Mouse (Mus musculus) MEL (cell line): ENCODE results near the gene Zdhhc12. TPM values are rescaled to one million over a fixed set of nuclear protein-coding genes. Genes with fewer than 3 reads are reported as not detected.
A peak's percentile ranks its signal among the peaks of the same experiment; 100 is the strongest.

Experiments
- DNase-seq: peaks from one replicate; pipeline ENCODE4 v3.0.0; 2011; ENCODE audit warnings: low read depth, low spot score
- H3K27ac ChIP-seq: 2 replicates; pipeline ENCODE4 v1.5.1; 2012; ENCODE audit warnings: low read depth, mild to moderate bottlenecking, control low read depth, low read length, moderate library complexity; ENCODE audit not compliant: control insufficient read depth
- H3K27me3 ChIP-seq, 2 experiments: fragments of 150-350 bp in 1 of 2; sonication (generic) in 1 of 2; 2 replicates each; pipeline ENCODE4 v1.6.1; 2012; ENCODE audit warnings: low read length in 2 of 2, mild to moderate bottlenecking in 2 of 2, improper control_type of control experiment in 1 of 2, moderate library complexity in 1 of 2; ENCODE audit not compliant: insufficient read depth in 2 of 2, control insufficient read depth in 1 of 2
- H3K36me3 ChIP-seq, 2 experiments: 2 replicates each; pipeline ENCODE4 v1.6.1; 2012 to 2014; ENCODE audit warnings: low read length in 2 of 2, improper control_type of control experiment in 1 of 2, inconsistent platforms in 1 of 2, mild to moderate bottlenecking in 1 of 2; ENCODE audit not compliant: insufficient read depth in 2 of 2, control insufficient read depth in 1 of 2
- H3K4me1 ChIP-seq, 2 experiments: fragments of 150-350 bp in 1 of 2; sonication (generic) in 1 of 2; 2 replicates each; pipeline ENCODE4 v1.6.1; 2012; ENCODE audit warnings: low read length in 2 of 2, improper control_type of control experiment in 1 of 2, mild to moderate bottlenecking in 1 of 2; ENCODE audit not compliant: insufficient read depth in 2 of 2, control insufficient read depth in 1 of 2
- H3K4me3 ChIP-seq, 2 experiments: fragments of 150-350 bp in 1 of 2; sonication (generic) in 1 of 2; 2 replicates each; pipeline ENCODE4 v1.5.1; 2012; ENCODE audit warnings: low read depth in 2 of 2, low read length in 2 of 2, mild to moderate bottlenecking in 2 of 2, moderate library complexity in 2 of 2, control low read depth in 1 of 2, improper control_type of control experiment in 1 of 2; ENCODE audit not compliant: control insufficient read depth in 1 of 2, insufficient read depth in 1 of 2
- H3K79me2 ChIP-seq: 2 replicates; pipeline ENCODE4 v1.6.1; 2012; ENCODE audit warnings: mild to moderate bottlenecking, low read length, moderate library complexity; ENCODE audit not compliant: control insufficient read depth, poor library complexity, insufficient read depth
- H3K9ac ChIP-seq: 2 replicates; pipeline ENCODE4 v1.6.1; 2012; ENCODE audit warnings: low read depth, mild to moderate bottlenecking, control low read depth, low read length, moderate library complexity; ENCODE audit not compliant: control insufficient read depth, poor library complexity, severe bottlenecking
- H3K9me3 ChIP-seq: fragments of 150-350 bp; sonication (generic); replicated peaks from 2 replicates; pipeline ENCODE4 v1.6.1; 2012; ENCODE audit warnings: mild to moderate bottlenecking, low read length, improper control_type of control experiment, moderate library complexity; ENCODE audit not compliant: insufficient read depth
- BHLHE40 ChIP-seq: IDR thresholded peaks from 2 replicates; pipeline ENCODE4 v1.6.1; 2012; ENCODE audit warnings: low read depth, mild to moderate bottlenecking, inconsistent platforms, low read length, improper control_type of control experiment, borderline replicate concordance
- CHD2 ChIP-seq: IDR thresholded peaks from 2 replicates; pipeline ENCODE4 v1.6.1; 2011; ENCODE audit warnings: low read length, improper control_type of control experiment
- E2F4 ChIP-seq: IDR thresholded peaks from 2 replicates; pipeline ENCODE4 v1.6.1; 2011; ENCODE audit warnings: low read depth, low read length, improper control_type of control experiment, borderline replicate concordance
- ELF1 ChIP-seq: IDR thresholded peaks from 2 replicates; pipeline ENCODE4 v1.6.1; 2014; ENCODE audit warnings: low read depth, mild to moderate bottlenecking, inconsistent platforms, low read length, improper control_type of control experiment, moderate library complexity
- EP300 ChIP-seq, 2 experiments: IDR thresholded peaks; 2 replicates each; pipeline ENCODE4 v1.6.1; 2011; ENCODE audit warnings: improper control_type of control experiment in 2 of 2, low read length in 2 of 2, low read depth in 1 of 2, mild to moderate bottlenecking in 1 of 2
- ETS1 ChIP-seq: IDR thresholded peaks from 2 replicates; pipeline ENCODE4 v1.6.1; 2012; ENCODE audit warnings: low read depth, mild to moderate bottlenecking, inconsistent platforms, low read length, improper control_type of control experiment, moderate library complexity
- GATA1 ChIP-seq: IDR thresholded peaks from 2 replicates; pipeline ENCODE4 v1.6.1; 2011; ENCODE audit warnings: low read depth, low read length, improper control_type of control experiment
- HCFC1 ChIP-seq: IDR thresholded peaks from 2 replicates; pipeline ENCODE4 v1.6.1; 2012; ENCODE audit warnings: low read depth, mild to moderate bottlenecking, inconsistent platforms, low read length, improper control_type of control experiment, moderate library complexity
- JUND ChIP-seq: IDR thresholded peaks from 2 replicates; pipeline ENCODE4 v1.6.1; 2011; ENCODE audit warnings: low read depth, mild to moderate bottlenecking, improper control_type of control experiment, low read length
- KAT2A ChIP-seq: conservative IDR thresholded peaks from 2 replicates; pipeline ENCODE4 v1.6.1; 2012; ENCODE audit warnings: low read depth, low read length, improper control_type of control experiment, inconsistent platforms
- MAFK ChIP-seq: IDR thresholded peaks from 2 replicates; pipeline ENCODE4 v1.6.1; 2011; ENCODE audit warnings: low read depth, mild to moderate bottlenecking, low read length, improper control_type of control experiment, borderline replicate concordance
- MAX ChIP-seq: IDR thresholded peaks from 2 replicates; pipeline ENCODE4 v1.6.1; 2011; ENCODE audit warnings: low read length, improper control_type of control experiment
- MAZ ChIP-seq: IDR thresholded peaks from 2 replicates; pipeline ENCODE4 v1.6.1; 2012; ENCODE audit warnings: low read depth, mild to moderate bottlenecking, inconsistent platforms, low read length, improper control_type of control experiment
- MEF2A ChIP-seq: IDR thresholded peaks from 2 replicates; pipeline ENCODE4 v1.6.1; 2014; ENCODE audit warnings: low read depth, mild to moderate bottlenecking, inconsistent platforms, low read length, improper control_type of control experiment; ENCODE audit not compliant: poor library complexity, insufficient replicate concordance, severe bottlenecking; ENCODE audit errors: extremely low read depth
- MXI1 ChIP-seq: IDR thresholded peaks from 2 replicates; pipeline ENCODE4 v1.6.1; 2011; ENCODE audit warnings: mild to moderate bottlenecking, low read depth, low read length, improper control_type of control experiment
- MYB ChIP-seq: IDR thresholded peaks from 2 replicates; pipeline ENCODE4 v1.6.1; 2011; ENCODE audit warnings: mild to moderate bottlenecking, low read depth, low read length, improper control_type of control experiment
- MYC ChIP-seq: IDR thresholded peaks from 2 replicates; pipeline ENCODE4 v1.6.1; 2011; ENCODE audit warnings: low read depth, mild to moderate bottlenecking, low read length, improper control_type of control experiment, moderate library complexity
- NELFE ChIP-seq: IDR thresholded peaks from 2 replicates; pipeline ENCODE4 v1.6.1; 2011; ENCODE audit warnings: low read depth, low read length, improper control_type of control experiment
- POLR2A ChIP-seq, 2 experiments: IDR thresholded peaks; 2 replicates each; pipeline ENCODE4 v1.6.1; 2011 to 2012; ENCODE audit warnings: low read length in 2 of 2, mild to moderate bottlenecking in 2 of 2, control low read depth in 1 of 2, improper control_type of control experiment in 1 of 2, low read depth in 1 of 2, moderate library complexity in 1 of 2; ENCODE audit not compliant: control insufficient read depth in 1 of 2, insufficient read depth in 1 of 2, poor library complexity in 1 of 2
- POLR2AphosphoS5 ChIP-seq: IDR thresholded peaks from 2 replicates; pipeline ENCODE4 v1.6.1; 2012; ENCODE audit warnings: low read depth, borderline replicate concordance, mild to moderate bottlenecking, inconsistent platforms, low read length, moderate library complexity, mixed read lengths
- RCOR1 ChIP-seq: IDR thresholded peaks from 2 replicates; pipeline ENCODE4 v1.6.1; 2012; ENCODE audit warnings: low read depth, mild to moderate bottlenecking, inconsistent platforms, low read length, improper control_type of control experiment
- TAL1 ChIP-seq: IDR thresholded peaks from 2 replicates; pipeline ENCODE4 v1.6.1; 2012; ENCODE audit warnings: mild to moderate bottlenecking, inconsistent platforms, low read length, moderate library complexity, mixed read lengths
- TBP ChIP-seq: IDR thresholded peaks from 2 replicates; pipeline ENCODE4 v1.8.0; 2011; ENCODE audit warnings: low read depth, low read length, improper control_type of control experiment
- TCF12 ChIP-seq: IDR thresholded peaks from 2 replicates; pipeline ENCODE4 v1.6.1; 2014; ENCODE audit warnings: low read depth, mild to moderate bottlenecking, inconsistent platforms, low read length, improper control_type of control experiment, moderate library complexity
- USF2 ChIP-seq, 2 experiments: IDR thresholded peaks; 2 replicates each; pipeline ENCODE4 v1.6.1; 2011 to 2012; ENCODE audit warnings: improper control_type of control experiment in 2 of 2, low read length in 2 of 2, borderline replicate concordance in 1 of 2, inconsistent platforms in 1 of 2, low read depth in 1 of 2, mild to moderate bottlenecking in 1 of 2; ENCODE audit not compliant: insufficient read depth in 1 of 2
- ZC3H11A ChIP-seq: IDR thresholded peaks from 2 replicates; pipeline ENCODE4 v1.6.1; 2012; ENCODE audit warnings: low read depth, mild to moderate bottlenecking, inconsistent platforms, low read length, improper control_type of control experiment
- ZKSCAN1 ChIP-seq: IDR thresholded peaks from 2 replicates; pipeline ENCODE4 v1.6.1; 2012; ENCODE audit warnings: low read depth, mild to moderate bottlenecking, inconsistent platforms, low read length, improper control_type of control experiment, moderate library complexity
- ZMIZ1 ChIP-seq: IDR thresholded peaks from 2 replicates; pipeline ENCODE4 v1.6.1; 2012; ENCODE audit warnings: low read depth, mild to moderate bottlenecking, inconsistent platforms, low read length, improper control_type of control experiment, moderate library complexity
- polyA plus RNA-seq, 2 experiments: library from polyadenylated mRNA; stranded (reverse) in 1 of 2; unstranded in 1 of 2; fragments of >175 nt in 1 of 2; fragments of >200 nt in 1 of 2; gene quantifications; 2 replicates each; pipeline versions ENCODE4 v1.2.1 to v1.2.4; 2012; ENCODE audit warnings: low replicate concordance in 2 of 2, low read depth in 1 of 2; ENCODE audit not compliant: insufficient read length in 2 of 2, insufficient read depth in 1 of 2, missing spikeins in 1 of 2
- total RNA-seq: library from RNA; depleted of rRNA; stranded (reverse); fragments of 300-350 nt; gene quantifications from 2 replicates; pipeline ENCODE4 v1.2.3, GENCODE M21; 2012

Gene Zdhhc12
- total and polyA plus RNA-seq, 3 experiments: 25.1 to 42.1 TPM; not detected in 1

DNA sequence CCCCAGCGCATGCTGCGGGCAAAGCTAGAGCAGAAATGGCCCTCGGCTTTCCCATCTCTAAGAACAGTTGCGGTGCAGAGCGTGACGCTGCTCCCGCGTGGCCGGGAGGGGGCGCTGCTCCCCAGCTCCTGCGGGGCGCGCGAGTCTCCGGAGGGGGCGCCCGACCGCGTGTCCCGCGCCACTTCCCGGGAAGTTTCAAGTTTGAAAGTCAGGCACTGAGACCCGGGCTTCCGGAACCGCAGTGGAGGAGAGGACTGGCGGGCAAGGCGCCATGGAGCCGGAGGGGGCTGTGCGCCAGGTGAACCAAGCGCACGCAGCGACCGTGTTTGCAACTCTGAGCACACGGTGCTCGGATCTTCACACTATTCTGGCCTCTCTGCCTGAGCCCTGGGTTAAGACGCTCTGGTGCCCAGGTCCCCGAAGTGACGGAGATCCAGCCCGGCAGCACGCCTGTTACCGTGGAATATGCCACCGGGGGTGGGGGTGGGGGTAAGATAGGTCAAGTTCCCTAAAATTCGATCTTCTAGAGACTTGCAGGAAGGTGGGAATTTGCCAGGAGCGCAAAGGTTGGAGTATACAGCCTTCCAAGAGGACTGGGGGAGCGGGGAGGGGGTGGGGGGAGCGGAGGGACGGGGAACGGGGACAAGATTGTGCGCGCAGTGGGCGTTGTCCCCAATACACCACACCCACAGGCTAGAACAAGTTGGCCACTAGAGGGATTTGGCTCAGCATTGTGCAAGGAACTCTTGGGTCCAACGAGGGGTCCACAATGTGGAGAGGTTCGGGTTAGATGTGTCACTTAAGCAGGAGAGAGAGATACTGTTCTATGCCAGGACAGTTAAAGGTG is 15.7 kb downstream of the Zdhhc12 start, which contains the start of gene Pkn3 (continued):
- no peak for TF ChIP-seq JUND
- no peak for TF ChIP-seq POLR2AphosphoS5
- no peak for TF ChIP-seq CHD2
- no peak for TF ChIP-seq MYB
- no peak for TF ChIP-seq ZKSCAN1
- peak; percentile 77; the same call in 1 of the 2 replicates for TF ChIP-seq MYC
- peak; percentile 43; the same call in 1 of the 2 replicates for TF ChIP-seq TCF12
- peak; percentile 81 for TF ChIP-seq MAX
- TF ChIP-seq RCOR1: peak; percentile 39; the same call in 1 of the 2 replicates
- no peak for TF ChIP-seq USF2 (IDR thresholded peaks at IDR 0.05; ENCODE audit: borderline replicate concordance in 1 of 2, insufficient read depth in 1 of 2, low read depth in 1 of 2, low read length in 2 of 2)
- peak; percentile 67 for TF ChIP-seq NELFE
- no peak for TF ChIP-seq TAL1

DNA sequence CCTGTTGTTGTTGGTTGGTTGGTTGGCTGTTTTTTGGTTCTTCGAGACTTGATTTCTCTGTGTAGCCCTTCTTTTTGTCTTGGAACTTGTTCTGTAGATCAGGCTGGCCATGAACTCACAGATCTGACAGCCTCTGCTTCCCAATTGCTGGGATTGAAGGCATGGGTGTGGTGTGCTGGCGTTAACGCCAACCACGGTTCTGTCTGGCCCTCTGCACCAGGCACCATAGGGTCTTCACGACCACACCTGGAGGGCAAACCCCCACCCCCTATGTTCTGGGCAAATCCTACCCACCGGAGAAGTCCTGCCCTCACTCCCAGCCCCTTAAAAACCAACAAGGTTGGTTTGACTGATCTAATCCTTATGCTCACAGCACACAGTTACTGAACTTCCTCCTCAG is 16.5 kb downstream of the Zdhhc12 start:
- H3K27ac ChIP-seq: peak overlapping the region; percentile 6; the same call in 1 of the 2 replicates
- TF ChIP-seq ZKSCAN1: no peak
- no peak for TF ChIP-seq NELFE
- TF ChIP-seq MYC: no peak
- no peak for TF ChIP-seq MYB
- no peak for TF ChIP-seq ZMIZ1
- TF ChIP-seq MAZ: no peak
- no peak for TF ChIP-seq TCF12
- TF ChIP-seq HCFC1: no peak
- no peak for TF ChIP-seq ETS1
- TF ChIP-seq ELF1: no peak

GRCm38 (mm10) chr2:30076439-30076838 is 17.0 kb downstream of the Zdhhc12 start:
- peaks cover 0 to 5% of the 10 kb centered on the region in 2 experiments; a peak in 2 of 4 replicates for H3K4me1 ChIP-seq
- no peaks in the 10 kb centered on the region for H3K9me3 ChIP-seq
- H3K36me3 ChIP-seq: peaks cover 0 to 2% of the 10 kb centered on the region in 2 experiments; a peak in 1 of 4 replicates
- H3K4me3 ChIP-seq: no peak overlapping the region
- no peaks in the 10 kb centered on the region for H3K27me3 ChIP-seq
- no peaks in the 10 kb centered on the region for H3K79me2 ChIP-seq
- TF ChIP-seq JUND (no peak), EP300 (IDR thresholded peaks at IDR 0.05; ENCODE audit: low read depth in 1 of 2, low read length in 2 of 2) (no peak), ELF1 (no peak), GATA1 (no peak), ZKSCAN1 (no peak), ZC3H11A (no peak), MAZ (no peak), NELFE (no peak), MYB (no peak), ETS1 (no peak), MXI1 (no peak), KAT2A (no peak), TBP (no peak), MYC (no peak), E2F4 (no peak), POLR2A (IDR thresholded peaks at IDR 0.05; ENCODE audit: control insufficient read depth in 1 of 2, insufficient read depth in 1 of 2, low read depth in 1 of 2, low read length in 2 of 2, poor library complexity in 1 of 2) (no peak), MAFK (no peak), BHLHE40 (no peak), TCF12 (no peak), MEF2A (no peak)
- TF ChIP-seq, all 39 proteins: peak for 0
- no peak overlapping the region for H3K27ac ChIP-seq
- DNase-seq: peak; percentile 38
- H3K9ac ChIP-seq: no peak overlapping the region

More for the DNA sequence above, 16.5 kb downstream of the Zdhhc12 start:
- DNase-seq: no peak
- H3K36me3 ChIP-seq: peaks cover 0 to 2% of the 10 kb centered on the region in 2 experiments; a peak in 1 of 4 replicates
- H3K79me2 ChIP-seq: no peaks in the 10 kb centered on the region
- H3K9me3 ChIP-seq: no peaks in the 10 kb centered on the region
- H3K27me3 ChIP-seq: no peaks in the 10 kb centered on the region
- peaks cover 0 to 5% of the 10 kb centered on the region in 2 experiments; a peak in 2 of 4 replicates for H3K4me1 ChIP-seq
- H3K4me3 ChIP-seq: peak overlapping the region; percentile 8 to 72; a peak in 3 of 4 replicates
- no peak overlapping the region for H3K9ac ChIP-seq
